Mouse (Mus musculus) limb, embryonic 13.5 days (tissue): Measurements from ENCODE around the gene Slamf1. TPM values are rescaled to one million over a fixed set of nuclear protein-coding genes. Genes with fewer than 3 reads are reported as not detected.
"Not testable (repeated sequence)": the region's sequence is repeated elsewhere in the genome, so short reads cannot be mapped to it uniquely, and the experiment has no call there.

Experiments
- ATAC-seq: fragments of 200-750 bp; cut with Nextera tagmentation; 2 replicates; pipeline ENCODE4 v1.8.0; 2017; ENCODE audit warnings: low read depth, moderate number of reproducible peaks, moderate TSS enrichment; ENCODE audit not compliant: low FRiP score
- H3K27ac ChIP-seq: fragments of 300-500 bp; sonication (generic); 2 replicates; pipeline ENCODE4 v1.5.1; 2015; ENCODE audit warnings: inconsistent platforms, mild to moderate bottlenecking, moderate library complexity
- H3K27me3 ChIP-seq: fragments of 300-500 bp; sonication (generic); 2 replicates; pipeline ENCODE4 v1.6.1; 2015; ENCODE audit warnings: mild to moderate bottlenecking, inconsistent platforms
- H3K36me3 ChIP-seq: fragments of 300-500 bp; sonication (generic); 2 replicates; pipeline ENCODE4 v1.6.1; 2015; ENCODE audit warnings: inconsistent platforms, mild to moderate bottlenecking, moderate library complexity
- H3K4me1 ChIP-seq: fragments of 300-500 bp; sonication (generic); 2 replicates; pipeline ENCODE4 v1.6.1; 2015; ENCODE audit warnings: inconsistent platforms
- H3K4me2 ChIP-seq: fragments of 300-500 bp; sonication (generic); replicated peaks from 2 replicates; pipeline ENCODE4 v1.6.1; 2015; ENCODE audit warnings: inconsistent platforms, mild to moderate bottlenecking, moderate library complexity
- H3K4me3 ChIP-seq: fragments of 300-500 bp; sonication (generic); 2 replicates; pipeline ENCODE4 v1.5.1; 2015; ENCODE audit warnings: moderate library complexity, mild to moderate bottlenecking, inconsistent platforms
- H3K9ac ChIP-seq: fragments of 300-500 bp; sonication (generic); 2 replicates; pipeline ENCODE4 v1.6.1; 2015; ENCODE audit warnings: mild to moderate bottlenecking, inconsistent platforms
- H3K9me3 ChIP-seq: fragments of 300-500 bp; sonication (generic); 2 replicates; pipeline ENCODE4 v1.6.1; 2016; ENCODE audit warnings: inconsistent platforms
- WGBS: fragments of 180-500 bp; shearing (Covaris S2); methylation state at CpG from one replicate; pipeline ENCODE4 v1.1.7; 2015; 5-methylcytosine and 5-hydroxymethylcytosine counted together
- polyA plus RNA-seq: library from polyadenylated mRNA; unstranded; fragments of >200 nt; fragmentation: Nextera tagmentation; extraction: Ambion mirVana; gene quantifications from 2 replicates; pipeline ENCODE4 v1.2.1, GENCODE M21; 2015

Gene Slamf1
- polyA plus RNA-seq, 1 experiment from 2014 or later: 0.25 TPM

DNA sequence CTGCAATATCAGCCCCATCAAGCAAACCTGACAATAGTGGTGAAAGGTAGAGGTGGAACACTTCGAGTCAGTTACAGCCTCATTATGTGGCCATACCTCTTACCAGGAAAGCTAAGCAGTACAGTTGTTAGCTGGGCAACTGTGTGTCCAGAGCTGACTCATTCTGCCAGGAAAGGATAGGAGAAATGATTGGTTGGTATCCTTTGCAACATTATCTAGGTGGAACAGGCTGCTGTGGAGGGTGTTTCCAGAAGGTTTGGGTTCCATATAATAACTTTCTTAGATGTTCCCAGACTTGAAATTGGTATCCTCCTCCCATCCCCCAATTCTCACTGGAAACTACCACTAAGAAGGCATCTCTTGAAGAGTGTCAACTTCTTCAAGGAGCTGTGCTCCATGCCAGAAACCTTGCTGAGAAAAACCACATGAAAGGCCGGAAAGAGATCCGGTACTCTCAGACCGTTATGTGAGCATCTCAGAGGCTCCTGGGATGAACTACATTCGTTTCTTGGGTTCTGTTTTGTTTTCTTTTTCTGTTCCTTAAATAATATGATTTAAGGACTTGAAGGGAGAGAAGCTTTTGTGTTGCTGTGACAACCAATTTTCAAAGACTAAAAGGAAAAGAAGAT is 15.5 kb downstream of the Slamf1 start:
- 82% methylated on average over 5 of the region's 5 CpGs for WGBS

DNA sequence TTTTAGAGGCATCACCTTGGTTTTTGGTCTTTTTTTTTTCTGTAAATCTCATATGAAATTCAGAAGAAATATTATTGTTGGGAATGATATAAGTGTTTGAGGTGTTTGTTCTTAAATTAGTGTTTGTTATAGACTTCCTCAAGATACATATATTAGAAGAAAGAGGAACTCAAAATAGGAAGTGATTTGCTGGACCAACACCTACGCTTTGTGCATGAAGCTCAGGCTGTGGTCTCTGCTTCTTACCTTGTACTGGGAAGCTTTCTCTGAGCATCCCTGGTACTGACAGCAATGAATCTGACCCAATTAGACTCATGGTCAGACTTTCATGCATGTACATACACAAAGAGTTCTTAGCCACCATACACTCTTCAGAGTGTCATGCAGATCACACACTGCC is 18.9 kb downstream of the Slamf1 start:
- no peak for ATAC-seq
- H3K4me1 ChIP-seq: no peaks in the 10 kb centered on the region
- H3K4me2 ChIP-seq: no peak overlapping the region
- no peaks in the 10 kb centered on the region for H3K9me3 ChIP-seq
- H3K4me3 ChIP-seq: no peak overlapping the region
- H3K27me3 ChIP-seq: no peaks in the 10 kb centered on the region
- WGBS: 94% methylated on average over 1 of the region's 1 CpGs
- no peaks in the 10 kb centered on the region for H3K36me3 ChIP-seq
- H3K27ac ChIP-seq: no peak overlapping the region
- no peak overlapping the region for H3K9ac ChIP-seq

More for the DNA sequence above, 15.5 kb downstream of the Slamf1 start:
- no peaks in the 10 kb centered on the region for H3K36me3 ChIP-seq
- no peaks in the 10 kb centered on the region for H3K27me3 ChIP-seq
- H3K4me2 ChIP-seq: no peak overlapping the region
- no peaks in the 10 kb centered on the region for H3K9me3 ChIP-seq
- H3K9ac ChIP-seq: no peak overlapping the region
- no peaks in the 10 kb centered on the region for H3K4me1 ChIP-seq
- no peak overlapping the region for H3K27ac ChIP-seq
- ATAC-seq: no peak
- no peak overlapping the region for H3K4me3 ChIP-seq

DNA sequence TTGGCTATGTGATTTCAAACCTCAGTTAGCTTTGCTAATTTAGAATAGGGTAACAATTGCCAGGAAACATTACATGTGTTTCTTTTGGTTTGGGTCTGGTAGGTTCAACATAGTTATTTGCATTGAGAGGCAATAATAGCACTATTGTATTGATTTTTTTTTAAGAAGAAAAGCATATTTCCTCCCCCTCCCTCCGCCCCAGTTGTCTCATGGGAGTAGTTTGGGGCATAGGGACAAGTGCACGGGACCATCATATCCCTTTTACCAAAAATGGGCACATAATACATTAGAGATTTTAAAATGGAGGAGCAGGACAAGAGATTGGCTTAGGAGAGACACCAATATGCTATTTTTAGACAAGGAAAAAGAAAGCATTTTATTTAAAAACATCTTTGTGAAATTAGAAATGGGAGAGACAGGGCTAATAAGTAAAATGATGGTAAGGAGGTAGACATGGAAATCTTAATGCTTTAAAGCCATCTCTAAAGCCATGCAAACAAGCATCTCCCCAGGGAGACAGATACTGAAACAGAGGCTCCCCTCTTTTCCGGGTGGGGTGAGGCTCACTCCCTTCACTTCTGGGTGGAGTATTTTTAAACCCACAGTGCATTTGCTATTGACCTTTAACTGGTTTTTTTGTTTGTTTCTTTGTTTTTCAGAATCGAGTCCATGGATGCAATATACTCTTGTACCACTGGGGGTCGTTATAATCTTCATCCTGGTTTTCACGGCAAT is 20.5 kb downstream of the Slamf1 start:
- Histone ChIP-seq H3K9ac (no peak overlapping the region), H3K36me3 (no peaks in the 10 kb centered on the region), H3K4me3 (no peak overlapping the region), H3K9me3 (no peaks in the 10 kb centered on the region), H3K4me2 (no peak overlapping the region), H3K27ac (no peak overlapping the region), H3K4me1 (no peaks in the 10 kb centered on the region), H3K27me3 (no peaks in the 10 kb centered on the region)
- ATAC-seq: no peak
- WGBS: 75% methylated on average over 6 of the region's 6 CpGs

DNA sequence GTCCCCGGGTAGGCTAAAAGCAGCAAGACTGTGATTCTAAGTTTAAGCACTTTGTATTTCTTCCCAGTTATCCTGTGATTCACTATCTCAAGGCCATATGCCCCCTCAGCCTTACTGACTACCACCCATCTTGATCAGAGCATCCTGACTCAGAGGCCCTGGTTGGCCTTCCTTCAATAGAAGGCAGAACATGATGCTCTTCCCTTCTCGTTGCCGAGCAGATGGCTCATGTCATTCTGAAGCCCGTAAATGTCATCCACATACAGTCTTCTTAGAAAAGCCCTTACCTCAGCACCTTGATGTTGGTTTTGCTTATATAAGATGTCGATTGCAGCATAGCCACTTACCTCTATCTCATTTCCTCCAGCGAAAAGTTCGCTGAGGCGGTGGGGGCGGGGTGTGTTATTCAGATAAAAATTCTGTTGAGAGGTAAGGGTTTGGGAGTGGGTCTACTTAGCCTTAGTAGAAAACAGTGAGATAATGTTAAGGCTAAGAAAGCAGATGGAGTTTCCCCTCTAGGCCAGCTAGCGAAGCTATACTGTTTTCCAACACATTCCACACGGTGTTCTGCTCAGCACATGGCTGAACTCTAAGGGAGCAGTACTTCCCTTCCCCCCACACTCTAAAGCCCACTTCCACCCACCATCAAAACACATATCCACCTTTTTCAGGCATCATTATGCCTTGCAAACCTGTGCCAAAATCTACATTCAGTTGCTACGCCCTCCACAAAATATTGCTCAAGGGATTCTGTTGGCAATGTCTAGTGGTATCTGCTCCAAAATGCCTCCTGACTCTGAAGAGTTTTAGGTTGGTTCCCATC is 21.7 kb downstream of the Slamf1 start:
- 72% methylated on average over 12 of the region's 12 CpGs for WGBS
- Histone ChIP-seq H3K27me3 (no peaks in the 10 kb centered on the region), H3K27ac (no peak overlapping the region), H3K4me2 (no peak overlapping the region), H3K36me3 (no peaks in the 10 kb centered on the region), H3K9me3 (no peaks in the 10 kb centered on the region), H3K4me3 (no peak overlapping the region), H3K4me1 (no peaks in the 10 kb centered on the region), H3K9ac (no peak overlapping the region)
- peak; percentile 57; the same call in 1 of the 2 replicates for ATAC-seq

DNA sequence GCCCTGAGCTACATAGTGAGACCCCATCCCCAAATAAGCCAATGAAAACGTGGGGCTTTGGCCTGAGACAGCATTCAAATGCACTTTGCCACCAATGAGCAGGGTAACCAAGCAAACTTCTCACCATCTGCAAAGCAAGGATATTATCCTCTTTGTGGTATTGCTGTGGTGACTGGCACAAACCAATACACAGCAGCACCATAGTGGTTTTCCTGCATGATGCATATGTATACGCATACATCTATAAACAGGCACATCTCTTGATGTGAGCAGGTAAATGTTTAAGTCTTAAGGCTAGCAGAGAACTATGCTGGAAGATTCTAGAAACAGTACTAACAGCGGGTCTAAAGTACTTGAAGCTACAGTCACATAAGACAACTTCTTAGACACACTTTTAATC is 22.5 kb downstream of the Slamf1 start:
- Histone ChIP-seq H3K4me2 (no peak overlapping the region), H3K27ac (no peak overlapping the region), H3K9ac (no peak overlapping the region), H3K4me1 (no peaks in the 10 kb centered on the region), H3K27me3 (no peaks in the 10 kb centered on the region), H3K4me3 (no peak overlapping the region), H3K9me3 (no peaks in the 10 kb centered on the region), H3K36me3 (no peaks in the 10 kb centered on the region)
- no peak for ATAC-seq
- 82% methylated on average over 3 of the region's 3 CpGs for WGBS

DNA sequence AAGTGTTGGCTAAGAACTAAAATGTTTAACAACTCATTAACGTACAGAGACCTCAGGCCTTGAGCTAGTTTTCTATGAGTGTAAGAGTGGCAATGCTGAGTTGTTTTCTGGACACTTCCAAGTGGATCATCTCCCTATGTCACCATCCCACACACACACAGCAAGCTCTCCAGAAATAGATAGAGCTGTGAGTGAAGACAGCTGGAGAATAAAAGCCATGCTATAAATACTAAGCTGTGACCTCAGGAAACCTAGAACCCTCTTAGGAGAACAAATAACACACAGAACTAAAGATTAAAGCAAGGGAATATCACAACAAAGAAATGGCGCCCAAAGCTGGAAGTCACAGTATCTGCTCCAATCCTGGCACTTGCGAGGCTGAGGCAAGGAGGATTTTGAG is 24.6 kb downstream of the Slamf1 start:
- Histone ChIP-seq H3K4me2 (no peak overlapping the region), H3K27me3 (no peaks in the 10 kb centered on the region), H3K36me3 (no peaks in the 10 kb centered on the region), H3K9ac (no peak overlapping the region), H3K9me3 (no peaks in the 10 kb centered on the region), H3K4me1 (no peaks in the 10 kb centered on the region), H3K4me3 (no peak overlapping the region), H3K27ac (no peak overlapping the region)
- no peak for ATAC-seq
- 88% methylated on average over 3 of the region's 3 CpGs for WGBS

DNA sequence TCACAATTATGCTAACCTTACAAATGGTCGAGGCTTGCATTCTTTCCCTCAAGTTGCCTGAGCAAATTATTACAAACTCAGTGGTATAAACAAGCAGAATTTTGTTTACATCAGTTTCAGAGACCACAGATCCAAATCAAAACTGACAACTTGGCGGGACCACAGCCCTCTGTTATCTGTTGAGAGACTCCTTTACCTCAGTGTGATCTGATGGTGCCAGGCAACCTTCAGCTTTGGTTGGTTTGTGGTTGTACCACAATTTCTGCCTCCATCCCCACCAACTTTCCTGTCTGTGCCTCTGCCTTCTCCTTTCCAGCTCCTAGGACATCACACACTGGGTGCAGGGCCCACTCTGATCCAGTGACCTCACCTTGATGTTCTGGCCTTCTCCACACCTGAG is 29.3 kb downstream of the Slamf1 start:
- 73% methylated on average over 2 of the region's 2 CpGs for WGBS

DNA sequence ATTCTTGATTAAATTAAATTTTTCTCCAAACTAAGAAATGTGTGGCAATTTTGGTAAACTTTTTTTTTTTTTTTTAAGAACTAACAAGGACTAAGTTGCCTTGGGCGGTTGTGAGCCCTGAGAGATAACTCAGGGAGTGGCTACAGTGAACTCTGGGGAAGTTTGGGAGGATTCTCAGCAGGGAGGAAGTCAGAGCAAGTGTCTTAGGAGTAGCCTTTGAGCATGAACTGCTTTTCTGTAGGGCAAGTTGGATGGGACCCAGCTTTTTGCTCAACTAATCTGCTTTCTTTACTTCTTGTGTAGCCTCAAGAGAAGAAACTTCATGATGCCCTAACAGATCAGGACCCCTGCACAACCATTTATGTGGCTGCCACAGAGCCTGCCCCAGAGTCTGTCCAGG is 30.9 kb downstream of the Slamf1 start:
- WGBS: 61% methylated on average over 1 of the region's 1 CpGs

More for the DNA sequence above, 29.3 kb downstream of the Slamf1 start:
- H3K27me3 ChIP-seq: no peaks in the 10 kb centered on the region
- ATAC-seq: no peak
- H3K36me3 ChIP-seq: no peaks in the 10 kb centered on the region
- no peak overlapping the region for H3K9ac ChIP-seq
- no peak overlapping the region for H3K4me3 ChIP-seq
- no peak overlapping the region for H3K27ac ChIP-seq
- no peaks in the 10 kb centered on the region for H3K4me1 ChIP-seq
- no peak overlapping the region for H3K4me2 ChIP-seq
- H3K9me3 ChIP-seq: no peaks in the 10 kb centered on the region

DNA sequence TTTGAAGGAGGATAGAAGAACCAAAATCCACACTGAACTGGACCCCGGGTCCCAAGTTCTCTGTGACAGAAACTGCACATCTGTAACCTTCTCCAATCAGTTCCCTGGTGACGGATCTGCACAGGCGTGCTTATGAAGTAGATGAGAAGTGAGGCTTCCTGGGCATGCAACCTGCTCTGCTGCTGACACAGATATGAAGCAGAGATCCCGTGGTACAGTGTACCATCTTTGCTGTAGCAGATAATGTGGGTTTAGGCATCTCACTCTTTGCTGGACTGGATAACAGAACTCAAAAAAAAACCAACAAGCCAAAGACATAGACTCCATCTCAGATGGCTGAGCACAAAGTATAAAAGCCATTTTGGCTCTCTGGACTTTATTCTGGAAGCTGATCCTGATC is 32.7 kb downstream of the Slamf1 start:
- H3K4me2 ChIP-seq: no peak overlapping the region
- H3K9me3 ChIP-seq: no peaks in the 10 kb centered on the region
- WGBS: 85% methylated on average over 4 of the region's 4 CpGs
- H3K36me3 ChIP-seq: no peaks in the 10 kb centered on the region
- no peaks in the 10 kb centered on the region for H3K4me1 ChIP-seq
- H3K27me3 ChIP-seq: no peaks in the 10 kb centered on the region
- ATAC-seq: no peak
- H3K9ac ChIP-seq: no peak overlapping the region
- H3K27ac ChIP-seq: no peak overlapping the region
- H3K4me3 ChIP-seq: no peak overlapping the region

More for the DNA sequence above, 30.9 kb downstream of the Slamf1 start:
- Histone ChIP-seq H3K9me3 (no peaks in the 10 kb centered on the region), H3K27me3 (no peaks in the 10 kb centered on the region), H3K4me2 (no peak overlapping the region), H3K4me1 (no peaks in the 10 kb centered on the region), H3K27ac (no peak overlapping the region), H3K9ac (no peak overlapping the region), H3K4me3 (no peak overlapping the region), H3K36me3 (no peaks in the 10 kb centered on the region)
- ATAC-seq: no peak

DNA sequence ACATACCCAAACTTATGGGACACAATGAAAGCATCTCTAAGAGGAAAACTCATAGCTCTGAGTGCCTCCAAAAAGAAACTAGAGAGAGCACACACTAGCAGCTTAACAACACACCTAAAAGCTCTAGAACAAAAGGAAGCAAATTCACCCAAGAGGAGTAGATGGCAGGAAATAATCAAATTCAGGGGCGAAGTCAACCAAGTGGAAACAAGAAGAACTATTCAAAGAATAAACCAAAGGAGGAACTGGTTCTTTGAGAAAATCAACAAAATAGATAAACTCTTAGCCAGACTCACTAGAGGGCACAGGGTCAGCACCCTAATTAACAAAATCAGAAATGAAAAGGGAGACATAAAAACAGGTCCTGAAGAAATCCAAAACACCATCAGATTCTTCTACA is 44.1 kb downstream of the Slamf1 start:
- not testable (repeated sequence) for ATAC-seq, H3K36me3 ChIP-seq, H3K4me3 ChIP-seq, H3K9me3 ChIP-seq, H3K4me1 ChIP-seq, H3K4me2 ChIP-seq, H3K9ac ChIP-seq, H3K27me3 ChIP-seq, H3K27ac ChIP-seq
- 69% methylated on average over 1 of the region's 1 CpGs for WGBS

DNA sequence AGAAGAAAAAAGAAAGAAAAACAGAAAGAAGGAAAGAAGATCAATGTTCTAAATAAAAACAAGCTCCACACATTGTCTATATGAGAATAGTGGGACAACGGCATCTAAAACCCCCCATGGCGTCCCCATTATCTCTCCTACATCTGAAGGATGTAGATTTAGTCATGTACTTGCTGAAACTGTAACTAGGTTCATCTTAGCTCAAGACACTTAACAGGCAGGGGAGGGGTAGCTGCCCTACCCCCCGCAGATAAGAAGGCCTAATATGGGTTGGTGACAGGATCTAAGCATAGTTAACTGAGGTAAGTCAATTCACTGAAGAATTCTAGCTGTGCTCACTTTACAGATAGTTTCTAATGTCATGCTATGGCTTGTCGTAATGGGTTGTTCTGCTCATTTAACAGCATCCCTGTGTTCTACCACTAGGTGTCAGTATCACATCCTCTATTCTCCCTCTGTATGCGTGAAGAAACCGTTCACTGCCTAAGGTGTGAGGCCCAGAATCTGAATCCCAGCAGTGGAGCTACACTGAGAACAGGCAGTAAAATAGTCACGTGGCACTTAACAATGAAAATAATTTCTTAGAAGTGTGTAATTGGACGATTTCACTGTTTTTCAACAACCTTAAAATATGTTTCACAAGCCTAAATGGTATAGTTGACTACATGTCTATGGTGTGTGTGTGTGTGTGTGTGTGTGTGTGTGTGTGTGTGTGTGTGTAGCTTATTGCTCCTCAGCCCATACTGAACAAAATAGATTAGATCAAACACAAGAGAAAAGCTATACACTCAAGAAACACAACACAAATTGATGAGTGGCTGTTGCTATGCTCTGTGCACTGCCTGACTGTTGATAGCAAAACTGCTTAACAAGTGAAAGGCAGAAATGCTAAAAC is 48.9 kb downstream of the Slamf1 start:
- H3K27me3 ChIP-seq: no peaks in the 10 kb centered on the region
- H3K9me3 ChIP-seq: no peaks in the 10 kb centered on the region
- H3K36me3 ChIP-seq: no peaks in the 10 kb centered on the region
- no peak overlapping the region for H3K4me2 ChIP-seq
- no peaks in the 10 kb centered on the region for H3K4me1 ChIP-seq
- H3K4me3 ChIP-seq: no peak overlapping the region
- 16% methylated on average over 8 of the region's 8 CpGs for WGBS
- H3K27ac ChIP-seq: no peak overlapping the region
- peak; percentile 90 for ATAC-seq
- no peak overlapping the region for H3K9ac ChIP-seq
